Mouse (Mus musculus) skeletal muscle tissue, adult 2 months (tissue): ENCODE measurements at regions not wholly inside any gene's neighbourhood (a gene's known extent, or its start where the extent isn't known, plus 50 kb on each side); places are given as distances from the start of the nearest gene placed in this dataset.
A peak's percentile ranks its signal among the peaks of the same experiment; 100 is the strongest.

ENCODE experiments used
- DNase-seq: peaks from one replicate; pipeline ENCODE4 v3.0.0-alpha.2; 2012; ENCODE audit warnings: low read depth, low spot score

- no peak for DNase-seq
Measured at GRCm38 (mm10) chr1:64361959-64362638, 170.3 kb upstream of the Creb1 start.

DNA sequence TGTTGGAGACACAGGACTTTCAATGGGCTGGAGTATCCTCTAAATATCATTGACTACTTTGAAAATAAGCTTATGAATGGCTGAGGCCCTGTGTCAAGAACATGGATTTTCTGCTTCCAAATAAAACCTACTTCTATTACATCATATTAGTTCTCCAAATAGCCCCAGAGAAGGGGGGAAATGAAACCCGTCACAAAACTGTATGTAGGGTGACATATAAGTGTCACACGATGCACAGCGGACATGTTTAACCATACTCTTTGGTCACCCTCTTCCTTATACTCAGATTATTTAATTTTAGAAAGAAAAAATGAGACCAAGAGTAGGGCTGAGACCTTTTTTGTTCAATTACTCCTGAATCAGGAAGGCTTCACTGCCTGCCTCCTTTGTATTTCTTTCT lies 189.2 kb upstream of the Creb1 start:
- DNase-seq: no peak

- DNase-seq: peak; percentile 53
Measured at GRCm38 (mm10) chr1:64341596-64341995, 190.8 kb upstream of the Creb1 start.

DNA sequence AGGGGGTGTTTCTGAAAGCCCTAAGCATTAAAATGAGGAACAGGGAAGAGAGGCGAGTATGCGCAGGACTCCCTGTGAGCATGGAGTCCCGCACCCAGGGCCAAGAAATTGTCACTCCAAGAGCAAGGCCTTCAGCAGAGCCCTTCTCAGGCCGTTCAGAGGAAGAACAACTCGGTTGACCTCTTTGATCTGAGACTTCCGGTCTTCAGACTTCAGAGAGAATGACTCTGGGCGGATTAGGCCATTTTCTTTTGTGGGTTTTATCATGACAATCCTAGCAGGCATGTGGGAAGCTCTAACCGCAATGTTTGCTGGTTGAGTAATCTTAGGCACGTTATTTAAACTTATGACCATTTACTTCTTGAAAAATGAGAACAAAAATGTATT lies 193.9 kb upstream of the Creb1 start:
- no peak for DNase-seq

- no peak for DNase-seq
Measured at GRCm38 (mm10) chr1:64337619-64338574, 194.5 kb upstream of the Creb1 start.

- no peak for DNase-seq
Measured at GRCm38 (mm10) chr1:64331566-64331965, 200.9 kb upstream of the Creb1 start.

GRCm38 (mm10) chr1:64330721-64331120 lies 201.7 kb upstream of the Creb1 start:
- no peak for DNase-seq

DNA sequence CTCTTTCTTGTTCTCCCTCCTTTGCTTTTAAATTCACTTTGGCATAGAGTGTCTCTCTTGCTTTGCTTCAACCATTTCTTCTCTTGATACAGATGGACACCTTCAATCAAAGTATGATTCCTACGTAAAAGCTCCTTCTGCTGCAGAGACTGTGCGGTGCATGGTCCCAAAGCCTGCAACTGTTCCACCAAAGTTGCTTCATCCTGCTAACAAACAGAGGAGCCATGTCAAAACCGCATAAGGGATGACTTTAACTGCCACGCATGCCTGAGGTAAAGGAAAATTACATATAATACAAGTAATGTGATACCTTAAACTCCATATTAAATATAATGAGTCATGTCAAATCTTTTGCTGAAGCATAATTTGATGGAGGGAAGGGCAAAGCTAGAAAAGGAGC lies 200.1 kb upstream of the Klf7 start:
- no peak for DNase-seq

DNA sequence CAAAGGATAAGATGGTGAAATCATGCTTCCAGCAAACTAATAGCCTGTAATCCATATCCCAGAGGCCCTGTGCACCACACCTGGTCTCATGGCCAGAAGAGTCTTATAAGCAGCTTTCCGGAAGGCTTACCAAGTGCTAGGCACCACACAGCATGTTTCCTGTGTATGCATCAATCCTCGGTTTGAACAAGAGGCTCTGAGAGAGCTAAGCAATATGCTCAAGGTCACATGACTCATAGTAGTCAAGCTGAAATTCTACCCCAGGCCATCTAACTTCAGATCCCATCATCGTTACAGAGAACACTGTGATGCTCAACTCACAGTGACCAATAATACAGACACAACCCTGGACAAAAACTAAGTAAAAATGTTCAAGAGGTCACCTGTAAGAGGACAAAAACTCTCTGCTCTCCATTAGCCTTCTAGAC lies 197.1 kb upstream of the Klf7 start:
- DNase-seq: no peak

DNA sequence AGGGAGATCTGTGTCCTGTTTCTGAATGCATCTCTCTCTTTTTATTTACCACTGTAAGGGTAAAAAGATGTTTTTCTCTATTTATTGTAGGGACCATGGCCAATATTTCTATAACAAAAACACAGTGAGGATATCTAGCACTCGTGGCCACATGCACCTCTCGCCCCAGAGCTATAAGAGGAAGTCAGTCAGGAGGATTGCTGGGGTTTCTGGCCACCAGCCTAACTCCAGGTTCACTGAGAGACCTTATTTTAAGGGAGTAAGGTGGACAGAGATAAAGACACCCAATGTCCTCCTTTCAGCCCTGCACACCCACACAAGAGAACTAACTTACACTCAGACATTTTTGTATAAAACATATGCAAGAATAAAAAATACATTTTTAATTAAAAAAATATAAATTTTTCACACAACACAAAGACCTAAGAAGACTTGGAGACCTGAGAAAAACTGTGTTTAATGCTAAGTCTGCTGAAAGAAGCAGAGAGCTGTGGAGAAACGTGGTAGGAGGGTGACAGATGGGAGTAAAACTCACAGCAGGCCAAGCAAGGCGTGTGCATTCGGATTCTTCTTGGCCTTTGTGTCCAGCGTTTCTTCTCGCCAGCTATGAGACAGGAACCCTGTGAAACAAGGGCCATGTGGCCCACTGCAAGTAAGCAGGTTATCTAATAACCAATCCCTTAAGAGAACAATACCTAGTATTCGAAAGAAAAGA lies 196.5 kb upstream of the Klf7 start:
- no peak for DNase-seq

- DNase-seq: no peak
Measured at GRCm38 (mm10) chr1:64317032-64317636, 195.1 kb upstream of the Klf7 start.

DNA sequence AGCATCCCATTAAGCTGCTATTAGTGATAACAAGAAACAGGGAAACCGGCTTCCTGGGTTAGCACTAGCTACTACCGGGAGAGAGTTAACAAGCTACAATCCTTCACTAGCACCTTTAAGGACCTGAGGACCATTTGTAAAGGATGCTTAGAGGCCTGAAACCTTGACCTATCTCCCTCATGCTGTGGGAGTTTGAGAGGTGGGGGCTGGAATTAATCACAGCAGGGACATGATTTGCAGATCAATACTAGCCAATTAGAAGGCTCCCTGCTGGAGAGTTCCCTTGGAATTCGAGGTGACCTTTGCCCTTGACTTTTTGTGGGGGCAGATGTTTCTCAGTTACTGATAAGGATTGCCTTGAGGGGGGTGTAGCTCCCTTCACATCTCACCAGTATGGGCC lies 189.3 kb upstream of the Klf7 start:
- no peak for DNase-seq

- no peak for DNase-seq
Measured at GRCm38 (mm10) chr1:64308560-64308959, 186.5 kb upstream of the Klf7 start.

GRCm38 (mm10) chr1:64308088-64308487 lies 186.0 kb upstream of the Klf7 start:
- peak; percentile 14 for DNase-seq

DNA sequence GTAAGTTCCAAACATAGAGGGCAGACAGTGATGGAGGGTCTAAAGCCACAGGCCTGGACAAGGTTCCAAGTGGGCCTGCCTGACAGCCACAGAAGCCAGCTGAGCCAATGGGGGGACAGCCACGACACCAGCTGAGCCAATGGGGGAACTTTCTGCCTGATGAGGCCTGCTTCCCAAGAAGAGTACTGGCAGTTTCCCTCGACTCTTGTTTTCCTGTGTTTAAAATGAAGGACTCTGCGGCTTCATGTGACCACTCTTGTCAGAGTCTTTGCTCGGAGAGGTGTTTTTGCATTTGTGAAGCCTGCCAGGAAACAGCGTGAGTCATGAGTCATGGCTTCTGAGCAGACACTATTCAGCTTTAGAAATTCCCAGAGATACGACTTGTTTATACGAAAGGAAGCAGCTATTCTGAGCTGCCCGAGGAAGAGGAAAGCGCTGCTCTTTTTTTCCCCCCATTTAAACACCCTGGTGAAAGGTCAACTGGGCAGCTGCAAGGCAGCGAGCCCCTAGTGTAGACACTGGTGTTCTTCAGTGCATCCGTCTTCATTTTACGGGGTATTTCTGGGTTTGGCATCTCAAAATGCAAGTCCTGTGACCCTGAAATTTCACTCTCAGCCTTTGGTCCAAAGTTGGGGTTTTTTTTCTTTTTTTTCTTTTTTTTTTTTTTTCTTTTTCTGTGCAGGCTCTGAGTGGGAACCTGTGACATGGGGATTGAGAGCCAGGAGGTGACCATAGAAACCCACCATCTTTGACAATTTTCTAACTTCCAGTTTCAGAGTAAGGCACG lies 183.5 kb upstream of the Klf7 start:
- DNase-seq: peak; percentile 73

DNA sequence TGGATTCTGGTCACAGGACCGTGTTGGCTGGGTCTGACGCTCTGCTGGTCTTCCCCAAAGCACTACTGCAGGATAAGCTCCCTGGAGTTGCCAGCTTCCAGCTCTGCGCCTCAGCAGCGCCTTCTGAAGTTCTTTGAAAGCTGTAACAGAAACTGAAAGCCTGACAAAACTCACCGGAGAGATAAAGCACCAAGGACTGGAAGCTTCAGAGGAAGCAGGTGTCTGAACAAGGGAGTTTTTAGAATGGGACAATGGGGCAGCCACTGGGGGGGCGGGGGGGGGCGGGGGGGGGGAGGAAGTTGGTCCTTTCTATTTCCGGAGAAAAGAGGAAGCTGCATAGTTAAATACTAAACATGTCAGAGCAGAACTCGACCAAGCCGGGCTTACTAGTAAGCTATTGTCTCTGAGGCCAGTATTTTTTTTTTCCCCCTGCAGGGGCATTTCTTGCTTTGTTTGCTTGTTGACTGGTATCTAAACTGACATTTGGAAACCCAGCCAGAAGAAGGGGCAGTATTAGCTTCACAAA lies 180.8 kb upstream of the Klf7 start:
- peak; percentile 52 for DNase-seq

DNA sequence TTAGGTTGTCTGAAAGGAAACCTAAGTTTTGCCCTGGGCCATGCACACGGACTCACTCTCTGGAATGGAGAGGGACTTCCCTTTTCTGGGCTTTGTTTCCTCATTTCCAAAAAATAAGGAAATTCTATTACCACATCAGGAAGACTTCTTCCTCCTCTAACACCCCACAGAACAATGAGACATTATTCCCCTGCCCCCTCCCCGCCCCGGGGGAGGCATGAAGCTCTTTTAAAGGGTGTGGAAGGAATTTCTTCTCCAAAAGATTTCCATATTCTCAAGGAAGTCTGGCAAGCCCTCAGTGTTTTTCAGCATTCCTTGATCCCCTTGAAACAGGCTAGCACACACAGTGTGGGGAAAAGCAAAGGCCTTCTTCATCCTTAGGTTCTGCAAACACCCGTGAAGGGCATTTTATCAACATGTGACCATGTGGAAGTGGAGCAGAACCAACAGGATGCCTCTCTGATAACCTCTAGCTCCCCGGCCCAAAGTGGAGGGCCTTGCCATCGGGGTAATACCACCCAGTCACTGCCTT lies 179.5 kb upstream of the Klf7 start:
- peak; percentile 45 for DNase-seq

DNA sequence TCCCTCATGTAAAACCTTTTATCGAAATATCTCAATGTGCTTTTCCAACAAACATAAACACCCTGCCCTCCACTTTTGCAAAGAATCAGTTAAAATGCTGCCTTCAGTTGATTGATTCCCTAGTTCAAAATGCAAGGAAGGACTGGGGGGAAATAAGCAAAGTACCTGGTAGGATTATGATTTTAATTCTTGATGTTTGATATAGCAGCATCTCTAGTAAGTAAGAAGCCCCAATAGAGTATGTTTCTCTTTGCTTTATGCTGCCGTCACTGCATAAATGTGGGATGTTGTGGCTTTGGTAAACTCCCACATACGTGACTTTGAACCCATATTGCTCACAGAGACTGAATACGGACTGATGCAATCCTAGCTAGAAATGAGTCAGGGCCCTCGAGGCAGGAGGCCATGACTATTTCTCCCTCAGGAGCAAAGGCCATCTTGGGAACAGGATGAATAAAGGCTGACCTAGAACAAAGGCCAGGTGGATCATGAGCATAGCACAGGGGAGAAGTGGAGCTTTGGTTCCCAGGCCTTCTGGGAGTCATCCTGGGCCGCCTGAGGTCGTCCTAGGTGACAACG lies 179.0 kb upstream of the Klf7 start:
- no peak for DNase-seq

- DNase-seq: no peak
Measured at GRCm38 (mm10) chr1:64298950-64299349, 176.9 kb upstream of the Klf7 start.

DNA sequence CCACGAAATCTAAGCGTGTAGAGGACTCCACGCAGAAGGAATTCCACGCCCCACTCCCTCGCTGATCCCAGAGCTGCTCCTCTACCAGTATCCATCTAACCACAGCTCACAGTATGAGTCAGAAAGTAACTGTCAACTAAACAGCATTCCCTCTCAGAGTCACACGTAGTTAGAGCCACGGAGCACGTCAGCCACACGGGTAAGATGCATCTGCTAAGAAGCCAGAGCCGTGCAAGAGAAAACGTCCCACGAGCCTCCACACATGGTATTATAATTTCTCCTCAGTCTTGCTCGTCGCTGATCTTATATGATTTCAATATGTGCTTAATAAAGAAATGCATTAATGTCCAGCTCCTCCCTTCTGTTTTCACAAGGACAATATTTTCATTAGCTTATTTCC lies 176.1 kb upstream of the Klf7 start:
- no peak for DNase-seq
